Mouse (Mus musculus) CD8-positive naive resting alpha-beta T cell, adult 2 months (primary cell): ENCODE data around the gene Spint3.

Experiments
- DNase-seq, 2 experiments: peaks; one replicate each; pipeline ENCODE4 v3.0.0; 2022; ENCODE audit warnings: low read depth in 2 of 2, low spot score in 2 of 2

Gene Spint3

DNA sequence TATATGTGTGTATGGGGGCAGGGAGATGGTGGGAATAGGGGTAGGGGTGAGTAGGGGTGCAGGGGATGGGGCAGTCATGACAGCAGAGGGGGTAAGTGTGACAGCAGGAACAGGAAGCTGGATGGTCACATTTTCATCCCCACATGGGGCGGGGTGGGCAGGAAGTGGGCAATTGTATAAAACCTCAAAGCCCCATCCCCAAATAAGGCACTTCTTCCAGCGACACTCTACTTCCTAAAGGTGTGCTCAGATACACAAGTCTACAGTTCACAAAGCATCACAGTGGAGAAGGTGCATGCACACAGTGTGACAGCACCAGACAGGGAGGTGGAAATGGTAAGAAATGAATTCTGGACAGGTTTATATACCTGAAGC is 22.4 kb downstream of the Spint3 start:
- DNase-seq: no peak

DNA sequence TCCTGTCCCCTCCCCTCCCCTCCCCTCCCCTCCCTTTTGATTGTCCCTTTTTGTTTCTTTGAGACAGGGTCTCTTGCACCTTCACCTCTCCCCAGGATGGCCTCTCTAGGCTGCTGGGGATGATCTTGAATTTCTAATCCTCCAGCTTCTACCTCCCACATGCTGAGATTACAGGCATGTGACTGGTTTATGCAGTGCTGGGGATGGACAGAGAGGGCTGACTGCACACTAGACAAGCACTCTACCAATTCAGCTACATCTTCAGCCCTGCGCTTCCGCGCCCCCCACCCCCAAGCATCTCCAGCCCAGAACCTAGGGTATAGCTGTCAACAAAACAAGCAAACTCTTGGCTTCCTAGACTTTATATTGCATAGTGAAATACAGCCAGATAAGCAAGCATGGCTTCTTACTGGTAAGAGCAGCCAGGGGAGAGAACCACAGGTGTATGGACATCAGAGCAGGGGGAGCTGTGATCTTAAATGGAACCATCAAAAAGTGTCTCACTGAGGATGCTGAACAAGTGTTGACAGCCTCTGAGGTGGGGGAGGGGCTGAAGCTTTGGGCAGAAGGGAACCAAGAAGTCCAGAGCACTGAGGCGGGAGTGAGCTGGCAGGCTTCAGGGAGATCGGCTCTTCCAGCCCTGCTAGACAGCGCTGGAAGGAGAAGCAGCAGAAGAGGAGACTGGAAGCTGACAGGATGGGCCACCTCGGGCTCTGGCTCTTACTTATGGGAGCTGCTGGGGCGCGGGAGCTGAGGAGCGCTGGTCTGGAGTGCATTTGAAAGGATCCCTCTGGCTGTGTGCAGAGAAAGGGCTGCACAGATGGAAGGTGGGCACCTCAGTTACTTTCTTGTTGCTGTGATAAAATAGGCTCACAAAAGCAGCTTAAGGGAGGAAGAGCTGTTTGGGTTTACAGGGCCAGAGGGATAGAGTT is 23.0 kb downstream of the Spint3 start:
- no peak for DNase-seq

DNA sequence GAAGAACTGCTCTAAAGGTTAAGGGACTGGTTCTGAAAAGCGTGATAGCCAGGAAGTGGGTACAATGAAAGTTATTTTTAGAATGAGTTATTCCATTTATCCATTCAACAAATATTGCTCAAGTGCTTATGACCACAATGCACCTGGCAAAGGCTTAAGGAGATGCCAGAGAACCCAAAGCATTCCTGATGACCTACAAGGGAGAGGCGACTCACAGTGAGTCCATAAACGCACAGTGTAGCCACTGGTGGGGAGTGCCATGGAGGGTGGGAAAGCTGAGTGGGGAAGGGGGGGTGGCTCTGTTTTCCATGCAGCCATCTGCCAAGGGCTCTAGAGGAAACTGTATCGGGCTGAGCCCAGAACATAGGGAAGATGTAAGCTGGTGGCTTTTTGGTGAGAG is 23.9 kb downstream of the Spint3 start:
- DNase-seq: no peak

DNA sequence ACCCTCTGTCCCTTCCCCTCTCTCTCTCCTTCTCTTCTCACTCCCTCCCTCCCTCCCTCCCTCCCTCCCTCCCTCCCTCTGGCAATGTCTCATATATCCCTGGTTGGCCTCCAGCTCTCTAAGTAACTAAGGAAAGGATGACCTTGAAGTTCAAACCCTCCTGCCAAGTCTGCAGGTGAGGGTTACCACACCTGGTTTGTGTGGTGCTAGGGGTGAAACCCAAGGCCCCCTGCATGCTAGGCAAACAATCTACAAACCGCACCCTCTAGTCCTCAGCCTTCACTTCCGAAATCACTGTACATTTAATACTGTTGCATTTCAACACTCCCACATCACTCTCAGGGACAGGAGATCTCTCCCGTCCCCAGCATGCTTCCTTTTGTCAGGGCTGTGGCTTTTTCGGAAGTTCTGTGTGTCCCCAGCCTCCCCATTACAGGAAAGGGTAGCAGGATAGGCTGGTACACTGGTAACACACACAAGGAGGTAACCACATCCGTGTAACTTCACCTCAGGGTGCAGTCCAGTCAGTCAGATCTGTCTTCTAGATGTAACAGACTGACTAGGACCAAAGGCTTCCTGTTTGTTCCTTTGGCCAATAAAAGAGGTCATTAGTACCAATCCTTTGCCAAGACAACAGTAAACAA is 28.7 kb downstream of the Spint3 start:
- DNase-seq: no peak

DNA sequence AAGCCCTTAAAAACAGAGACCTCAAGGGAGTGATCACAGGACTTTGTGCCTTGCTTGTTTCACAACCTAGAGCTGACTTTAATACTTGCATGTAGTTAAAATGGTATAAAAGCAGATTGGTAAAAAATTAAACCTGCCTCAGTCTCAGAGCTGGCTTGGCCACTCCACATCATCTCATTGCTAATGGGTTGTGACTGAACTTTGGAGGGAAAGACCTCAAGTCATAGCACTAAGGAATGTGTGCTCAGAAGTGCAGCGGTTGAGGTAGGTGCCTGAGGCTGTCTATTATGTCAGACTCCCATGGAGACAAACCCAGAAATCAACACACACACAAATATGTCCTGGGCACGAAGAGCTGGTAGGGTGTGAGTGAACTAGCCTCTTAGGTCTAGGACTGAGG is 29.5 kb downstream of the Spint3 start:
- no peak for DNase-seq

DNA sequence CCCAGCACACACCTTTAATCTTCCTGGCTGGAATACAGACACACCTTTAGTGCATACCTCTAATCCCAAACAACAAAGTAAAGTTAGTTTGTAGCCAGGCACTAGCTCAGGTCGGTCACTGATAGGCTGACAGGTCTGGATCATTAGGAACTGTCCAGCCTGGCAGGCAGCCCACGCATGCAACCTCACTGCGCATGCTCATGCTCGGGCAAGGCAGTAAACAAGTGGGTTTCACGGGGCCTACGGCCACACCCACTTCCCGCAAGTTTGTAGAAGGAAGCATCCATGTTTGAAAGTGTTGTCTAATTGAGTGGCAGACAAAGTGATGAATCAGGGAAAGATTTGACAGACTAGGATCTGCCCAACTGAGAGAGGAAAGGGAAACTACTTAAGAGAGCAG is 30.7 kb downstream of the Spint3 start:
- no peak for DNase-seq

DNA sequence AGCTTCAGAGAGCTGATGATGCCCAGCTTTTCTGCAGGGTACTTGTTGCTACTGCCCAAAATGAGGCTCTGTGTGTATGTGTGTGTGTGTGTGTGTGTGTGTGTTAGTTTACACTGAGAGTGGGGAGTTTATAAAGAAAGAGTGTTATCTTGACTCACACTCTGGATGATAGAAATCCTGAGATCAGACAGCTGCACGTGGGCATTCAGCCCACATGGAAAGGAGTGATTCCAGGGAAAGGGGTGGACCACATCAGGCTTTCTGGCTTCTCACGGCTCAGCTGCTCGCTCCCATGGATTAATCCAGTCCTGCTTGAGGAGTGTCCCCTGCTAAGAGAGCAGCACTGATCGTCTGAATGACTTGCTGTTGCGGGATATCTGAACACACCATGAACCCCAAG is 31.1 kb downstream of the Spint3 start:
- no peak for DNase-seq

DNA sequence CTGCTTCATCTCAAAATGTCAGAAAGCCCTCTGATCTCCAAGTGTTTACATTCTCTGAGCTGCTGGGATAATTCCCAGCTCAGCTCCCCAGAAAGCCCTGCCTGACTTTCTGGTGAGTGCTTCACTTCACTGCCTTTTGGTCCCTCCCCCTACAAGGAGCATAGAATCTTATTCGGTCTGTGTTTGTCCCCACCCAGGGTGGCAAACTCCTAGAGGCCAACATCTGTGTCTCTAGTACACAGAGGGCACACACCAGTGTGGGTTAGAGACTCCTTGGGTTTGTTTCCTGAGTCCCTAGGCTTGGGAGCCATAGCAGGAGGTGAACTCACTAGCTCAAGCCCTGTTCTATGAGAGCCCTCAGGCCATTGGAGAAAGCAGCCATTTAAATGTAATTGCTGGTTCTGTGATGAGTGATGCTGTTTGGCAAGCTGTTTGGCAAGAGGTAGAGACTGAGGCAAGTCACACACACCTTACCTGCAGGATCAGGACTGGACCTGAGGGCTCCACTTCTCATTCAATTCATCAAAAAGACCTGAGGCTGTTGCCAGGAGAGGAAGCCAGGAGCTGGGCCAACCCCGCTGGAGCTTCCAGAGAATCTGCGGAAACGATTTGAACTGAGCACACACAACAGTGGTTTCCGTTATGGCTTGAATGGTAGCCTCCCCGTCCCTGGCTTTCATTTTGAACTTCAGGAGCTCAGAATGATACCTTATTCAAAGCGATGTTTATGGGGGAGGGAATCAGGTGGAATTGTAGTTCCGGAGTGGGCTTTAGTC is 32.4 kb downstream of the Spint3 start:
- no peak for DNase-seq

DNA sequence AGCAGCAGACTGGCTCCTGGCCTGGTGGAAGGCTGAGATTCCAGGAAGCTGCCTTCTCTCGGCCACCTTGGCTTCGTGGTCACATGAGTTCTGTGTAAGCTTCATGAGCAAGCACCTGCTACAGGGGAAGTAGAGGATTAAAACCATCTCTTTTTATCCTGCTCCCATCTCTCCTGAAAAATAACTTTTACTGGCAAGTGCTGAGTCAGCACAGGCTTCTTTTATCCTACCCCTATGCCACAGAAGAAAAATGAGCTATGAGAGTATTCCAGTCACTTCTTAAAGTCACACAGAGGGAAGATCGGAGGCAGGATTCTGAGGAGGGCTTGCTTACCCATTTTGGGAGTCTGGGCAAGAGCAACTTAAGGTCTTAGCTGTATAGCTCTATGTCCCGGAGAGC is 36.3 kb downstream of the Spint3 start:
- DNase-seq: no peak

DNA sequence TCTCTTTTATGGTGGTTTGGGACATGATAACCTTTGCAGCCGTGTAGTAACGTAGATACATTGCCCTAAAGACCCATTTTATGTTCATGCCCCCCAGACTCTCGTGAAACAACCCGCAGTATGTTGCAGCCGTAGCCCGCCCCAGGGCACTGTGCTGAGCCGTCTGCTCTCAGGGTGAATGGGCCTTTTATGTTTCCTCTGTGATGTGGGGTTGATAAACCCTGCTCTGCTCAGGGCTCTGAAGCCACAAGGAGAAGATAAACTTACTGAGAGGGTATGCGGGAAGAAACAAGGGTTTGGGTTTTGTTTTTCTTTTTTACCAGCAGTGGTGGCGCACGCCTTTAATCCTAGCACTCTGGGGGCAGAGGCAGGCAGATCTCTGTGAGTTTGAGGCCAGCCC is 38.9 kb downstream of the Spint3 start:
- peak; percentile 16 to 38 for DNase-seq

DNA sequence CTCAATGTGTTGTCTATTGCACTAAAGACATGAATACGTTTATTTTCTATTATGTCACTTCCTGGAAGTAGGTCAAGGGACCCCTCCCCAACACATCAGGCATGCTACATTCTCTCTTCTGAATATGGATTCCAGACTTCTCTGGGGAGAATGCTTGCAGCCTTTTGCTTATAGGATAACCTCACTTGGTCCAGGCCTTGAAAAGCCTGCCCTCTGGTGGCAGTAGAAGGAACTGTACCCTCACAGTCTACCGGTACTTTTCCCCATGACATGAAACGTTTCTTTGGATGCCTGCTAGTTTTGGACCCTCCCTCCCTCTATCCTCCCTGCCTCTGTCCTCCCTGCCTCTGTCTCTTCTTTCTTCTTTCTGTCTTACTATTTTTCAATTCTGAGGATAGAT is 42.1 kb downstream of the Spint3 start:
- peak; percentile 68 to 79 for DNase-seq

DNA sequence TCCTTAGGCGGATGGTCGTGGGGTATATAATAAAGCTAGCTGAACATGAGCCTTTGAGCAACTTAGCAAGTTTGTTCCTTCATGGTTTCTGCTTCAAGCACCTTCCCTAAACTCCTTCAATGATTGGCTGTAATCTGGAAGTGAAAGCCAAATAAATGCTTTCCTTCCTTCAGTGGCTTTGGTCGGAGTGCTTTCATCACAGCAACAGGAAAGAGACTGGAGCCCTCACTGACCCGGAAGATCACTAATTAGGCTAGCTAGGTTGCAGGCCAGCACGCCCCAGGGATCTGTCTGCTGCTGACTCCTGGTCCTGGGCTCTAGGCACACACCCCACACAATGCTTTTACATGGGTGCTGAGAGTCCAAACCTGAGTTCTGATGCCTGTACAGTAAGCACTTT is 44.7 kb downstream of the Spint3 start:
- no peak for DNase-seq

DNA sequence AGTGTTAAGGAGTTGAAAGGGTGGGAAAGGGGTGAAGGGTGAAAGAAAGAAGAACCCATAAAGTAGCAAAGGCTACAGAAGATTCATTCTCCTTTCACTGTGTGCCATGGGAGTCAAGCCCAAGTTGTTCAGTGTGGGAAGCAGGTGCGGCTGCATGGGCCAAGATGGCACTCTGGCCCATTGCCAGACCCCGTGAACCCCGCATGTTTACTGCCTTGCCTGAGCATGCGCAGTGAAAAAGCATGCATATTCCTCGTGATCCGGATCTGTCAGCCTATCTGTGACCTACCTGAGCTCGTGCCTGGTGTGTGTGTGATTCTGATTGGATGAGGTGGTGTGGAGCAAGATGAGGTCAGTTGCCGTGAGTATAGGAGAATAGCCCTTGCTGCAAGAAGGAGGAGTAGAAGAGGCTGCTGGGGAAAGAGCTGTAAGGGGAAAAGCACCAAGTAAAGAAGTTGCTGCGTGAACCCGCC is 49.9 kb downstream of the Spint3 start:
- DNase-seq: no peak

DNA sequence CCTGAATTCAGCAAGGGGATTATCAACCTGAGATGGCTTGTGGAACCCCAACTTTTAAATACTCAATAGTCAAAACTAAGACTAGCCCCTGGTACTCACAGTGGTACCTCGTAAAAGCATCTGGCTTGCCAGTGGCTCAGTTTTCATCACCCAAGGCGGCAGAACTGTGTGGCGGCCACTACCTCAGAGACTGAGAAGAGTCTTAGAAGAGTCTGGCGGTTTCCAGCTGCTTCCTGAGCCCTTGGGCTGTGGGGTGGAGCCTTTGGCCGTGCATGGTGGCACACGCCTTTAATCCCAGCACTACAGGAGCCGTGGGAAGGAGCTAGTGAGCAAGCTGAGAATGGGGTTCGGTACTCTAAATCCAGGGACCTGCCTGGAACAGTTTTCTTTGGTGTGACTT is 51.0 kb downstream of the Spint3 start:
- no peak for DNase-seq

DNA sequence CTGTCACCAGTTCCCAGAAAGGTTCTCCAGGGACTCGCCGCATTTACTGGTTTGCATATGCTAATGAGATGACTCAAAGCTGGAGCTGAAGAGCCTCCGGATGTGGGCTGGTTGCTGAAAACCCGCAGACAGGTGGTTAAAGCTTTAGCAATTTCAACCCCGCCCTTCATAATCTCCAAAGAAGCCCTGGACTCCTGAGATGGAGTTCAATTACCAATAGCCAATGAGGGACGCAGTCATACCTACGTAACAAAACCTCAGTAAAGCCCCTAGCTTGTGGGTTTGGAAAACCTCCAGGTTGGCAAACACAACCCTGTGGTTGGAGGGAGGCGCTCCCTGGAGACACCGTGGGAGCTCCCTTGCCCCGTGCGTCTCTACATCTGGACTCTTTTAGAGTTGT is 51.4 kb downstream of the Spint3 start:
- peak; percentile 73 to 77 for DNase-seq

DNA sequence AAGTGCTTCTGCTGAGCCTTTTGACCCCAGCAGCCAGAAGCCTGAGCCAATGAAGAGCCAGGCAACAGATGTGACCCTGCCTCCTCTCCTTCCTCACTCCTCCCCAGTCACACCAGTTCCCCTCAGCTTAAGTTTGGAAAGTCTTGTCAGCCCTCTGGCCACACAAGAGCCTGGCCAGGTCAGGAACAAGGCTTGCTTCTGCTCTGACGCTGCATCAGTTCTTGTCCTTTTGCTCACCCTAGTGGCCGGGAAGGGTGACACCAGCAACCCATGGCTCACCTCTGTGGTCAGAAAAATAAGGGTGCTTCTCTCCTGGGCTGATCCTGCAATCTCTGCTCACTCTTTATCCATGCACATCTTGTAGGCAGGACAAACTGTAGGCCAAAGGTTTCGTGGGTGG is 52.5 kb downstream of the Spint3 start:
- DNase-seq: no peak
